Mouse (Mus musculus) gastrocnemius, postnatal 25 days (tissue): ENCODE results near the gene Flvcr2. TPM values are rescaled to one million over a fixed set of nuclear protein-coding genes. Genes with fewer than 3 reads are reported as not detected.

Experiments used
- DNase-seq: peaks from one replicate; pipeline ENCODE4 v3.0.0; 2022
- total RNA-seq, 2 experiments: library from RNA; stranded (reverse); gene quantifications; 1 replicate in 1 of 2; 2 replicates in 1 of 2; pipeline ENCODE4 v1.2.3; 2021

The Flvcr2 gene
- total RNA-seq, 2 experiments from 2014 or later = 0.74 to 0.86 TPM

DNA sequence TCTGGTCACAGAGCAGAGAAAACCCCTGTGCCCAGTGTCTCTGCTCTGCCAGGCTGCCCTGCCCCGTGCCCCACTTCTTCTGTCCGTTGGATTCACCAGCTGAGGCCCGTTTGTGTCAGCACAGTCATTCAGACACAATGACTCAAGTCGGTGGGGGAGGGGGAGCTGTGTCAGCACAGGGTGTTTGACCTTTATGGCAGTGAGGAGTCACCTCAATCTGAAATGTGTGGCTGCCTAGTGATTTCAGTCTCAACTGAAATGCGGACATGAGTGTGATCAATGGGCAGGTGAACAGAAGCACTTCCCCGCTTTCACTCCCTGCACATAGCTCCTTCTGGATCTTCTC, 16.4 kb upstream of the Flvcr2 start:
- DNase-seq = no peak

DNA sequence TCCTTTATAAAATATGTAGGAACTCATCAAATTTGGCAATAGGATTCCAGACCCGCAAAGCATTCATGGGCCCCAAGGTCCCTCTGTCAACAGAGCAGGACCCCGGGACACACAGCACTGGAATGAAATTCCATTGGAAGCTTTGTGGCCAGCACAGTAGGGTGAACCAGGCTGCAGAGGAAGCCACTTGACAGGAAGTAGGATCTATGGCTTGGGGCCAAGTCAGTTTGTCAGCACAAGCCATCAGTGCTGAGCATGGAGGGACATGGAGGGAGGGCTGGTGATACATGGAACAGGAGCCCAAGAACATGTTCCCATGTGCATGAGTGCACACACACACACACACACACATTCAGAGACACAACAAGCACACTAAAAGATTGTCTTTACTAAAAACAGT, 10.1 kb upstream of the Flvcr2 start:
- no peak for DNase-seq

DNA sequence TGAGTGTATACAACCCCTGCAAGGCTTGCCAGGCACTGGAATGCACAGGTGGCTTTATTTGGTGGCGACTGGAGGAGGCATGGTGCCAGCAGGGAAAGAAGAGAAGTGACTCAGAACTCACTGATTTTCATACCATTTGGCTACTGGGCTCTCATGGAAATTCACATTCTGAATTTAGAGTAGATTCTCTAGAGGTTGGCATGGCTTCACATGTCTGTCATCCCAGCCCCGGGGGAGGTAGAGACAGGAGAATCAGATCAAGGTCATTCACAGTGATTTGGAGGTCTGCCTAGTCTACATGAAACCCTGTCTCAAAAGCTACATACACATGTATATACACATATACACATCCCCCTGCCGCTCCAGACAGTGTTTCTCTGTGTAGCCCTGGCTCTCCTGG, 9.4 kb upstream of the Flvcr2 start:
- no peak for DNase-seq

DNA sequence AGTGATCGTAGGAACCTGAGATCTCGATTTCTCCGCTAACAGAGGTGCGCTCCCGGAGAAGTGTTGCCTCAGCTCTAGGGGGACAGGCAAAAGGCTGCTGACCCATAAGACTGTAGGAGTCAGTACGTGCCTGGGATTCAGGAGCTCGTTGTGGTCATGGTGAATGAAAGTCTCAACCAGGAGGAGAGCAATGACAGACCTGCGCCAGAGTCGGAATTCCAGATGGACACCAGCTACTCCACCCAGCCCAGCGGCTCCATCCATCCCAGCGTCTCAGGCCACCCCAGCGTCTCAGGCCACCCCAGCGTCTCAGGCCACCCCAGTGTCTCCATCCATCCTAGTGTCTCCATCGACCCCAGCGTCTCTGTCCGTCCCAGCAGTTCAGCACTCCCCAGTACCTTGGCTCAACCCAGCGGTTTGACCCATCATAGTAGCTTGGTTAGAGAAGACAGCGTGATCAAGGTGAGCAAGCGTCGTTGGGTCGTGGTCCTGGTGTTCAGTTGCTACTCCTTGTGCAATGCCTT, 419 bp downstream of the Flvcr2 start:
- DNase-seq = no peak

DNA sequence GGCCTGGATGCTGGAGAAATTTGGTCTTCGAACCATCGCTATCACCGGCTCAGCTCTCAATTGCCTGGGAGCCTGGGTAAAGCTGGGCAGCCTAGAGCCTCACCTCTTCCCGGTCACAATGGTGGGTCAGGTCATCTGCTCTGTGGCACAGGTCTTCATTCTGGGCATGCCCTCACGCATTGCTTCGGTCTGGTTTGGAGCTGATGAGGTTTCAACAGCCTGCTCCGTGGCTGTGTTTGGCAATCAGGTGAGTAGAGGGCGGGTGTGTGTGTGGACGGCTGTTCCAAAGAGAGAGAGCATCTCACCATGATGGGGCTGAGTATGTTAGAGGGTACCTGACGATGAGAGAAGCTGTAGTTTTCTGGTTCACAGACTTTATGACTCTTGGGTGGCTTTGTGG, 1.0 kb downstream of the Flvcr2 start:
- no peak for DNase-seq

DNA sequence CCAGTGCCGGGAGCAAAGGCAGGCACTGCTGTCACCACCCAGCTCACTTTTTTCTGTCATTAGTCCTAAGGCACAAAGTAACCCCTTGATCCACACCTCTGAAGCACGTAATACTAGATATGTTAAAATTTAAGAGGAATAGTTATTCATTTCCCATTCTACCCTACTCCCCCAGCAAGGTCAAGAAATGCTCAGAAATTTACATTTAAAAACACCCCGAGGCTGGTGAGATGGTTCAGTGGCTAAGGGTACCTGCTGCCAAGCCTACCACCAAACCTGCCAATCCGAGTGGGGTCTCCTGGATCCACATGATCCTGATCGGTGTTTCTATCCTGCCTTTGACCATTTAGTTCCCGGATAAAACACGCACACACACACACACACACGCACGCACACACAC, 3.5 kb downstream of the Flvcr2 start:
- no peak for DNase-seq

- DNase-seq = no peak
These were observed 5.8 kb downstream of the Flvcr2 start for GRCm38 (mm10) chr12:85752116-85752515.

DNA sequence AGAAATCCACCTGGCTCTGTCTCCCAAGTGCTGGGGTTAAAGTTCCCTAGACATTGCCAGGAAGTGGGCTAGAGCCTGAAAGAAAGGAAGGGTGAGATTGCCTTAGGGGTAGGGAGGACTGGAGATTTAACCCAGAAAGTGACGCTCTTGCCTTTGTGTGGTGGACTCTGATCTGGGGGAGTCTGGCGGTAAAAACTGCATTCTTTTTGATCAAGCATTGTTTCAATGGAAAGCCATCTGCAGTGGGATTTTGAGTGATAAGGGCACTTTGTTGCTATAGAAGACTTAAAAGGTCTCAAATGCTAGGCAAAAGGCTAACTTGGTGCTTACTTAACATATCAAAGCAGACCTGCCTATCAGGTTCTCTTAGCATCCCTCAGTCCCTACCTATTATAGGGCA, 6.9 kb downstream of the Flvcr2 start:
- DNase-seq = no peak

- DNase-seq = no peak
These were observed 8.4 kb downstream of the Flvcr2 start for GRCm38 (mm10) chr12:85754611-85755265.

DNA sequence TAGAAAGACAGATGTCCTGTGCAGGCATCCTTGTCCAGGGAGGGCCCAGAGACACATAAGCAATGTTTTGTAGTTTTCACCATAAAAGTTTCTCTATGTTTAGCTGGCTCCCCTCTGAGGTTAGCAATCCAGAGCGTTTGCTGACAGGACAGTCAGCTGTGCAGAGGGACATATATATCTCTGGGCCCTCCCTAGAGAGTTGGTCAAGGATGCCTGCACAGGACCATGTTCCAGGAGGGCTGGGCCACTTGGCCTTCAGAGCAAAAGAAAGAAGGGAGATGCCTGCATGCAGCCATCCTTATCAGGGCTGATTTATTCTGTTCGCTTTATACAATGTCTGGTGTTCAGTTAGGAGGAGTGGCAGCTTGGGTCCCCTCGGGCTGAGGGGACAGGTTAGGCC, 10.1 kb downstream of the Flvcr2 start:
- DNase-seq = no peak

- DNase-seq = no peak
These were observed 10.7 kb downstream of the Flvcr2 start for GRCm38 (mm10) chr12:85757074-85757473.

DNA sequence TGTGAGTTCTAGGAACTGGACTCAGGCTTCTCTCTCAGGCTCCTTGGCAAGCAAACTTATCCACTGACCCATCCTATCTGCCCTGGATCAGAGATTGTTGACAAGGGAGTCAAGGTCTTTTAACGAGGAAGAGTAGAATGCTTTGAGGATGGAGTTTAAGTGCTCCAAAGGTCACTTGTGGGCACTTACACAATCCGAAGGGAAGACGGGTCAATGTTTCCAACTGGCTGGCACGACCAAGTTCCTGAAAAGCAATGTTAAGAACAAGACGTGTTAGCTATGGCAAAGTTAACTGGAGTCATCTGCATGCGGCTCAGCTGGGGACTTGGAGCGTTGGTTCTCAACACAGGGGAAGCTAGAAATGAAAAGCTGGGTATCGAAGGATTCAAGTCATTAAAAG, 12.4 kb downstream of the Flvcr2 start:
- no peak for DNase-seq

- DNase-seq = no peak
These were observed 15.1 kb downstream of the Flvcr2 start for GRCm38 (mm10) chr12:85761471-85761870.

DNA sequence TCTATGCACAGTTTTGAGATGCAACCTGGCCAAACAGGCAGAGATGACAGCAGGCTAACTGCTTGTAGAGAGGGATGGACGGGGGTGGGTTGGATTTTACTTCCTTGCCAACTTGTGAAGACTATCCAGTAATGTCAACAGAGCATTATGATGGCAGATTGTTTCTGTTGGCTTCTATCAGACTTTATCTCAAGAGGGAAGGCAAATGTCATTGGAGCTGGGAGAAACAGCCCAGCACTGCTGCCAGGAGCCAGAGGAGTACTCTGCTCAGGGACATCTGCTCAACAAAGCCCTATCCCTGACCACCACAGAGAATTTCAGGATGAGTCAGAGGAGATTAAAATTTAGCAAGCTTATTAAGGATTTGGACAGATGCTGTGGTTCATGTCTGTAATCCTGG, 18.3 kb downstream of the Flvcr2 start:
- DNase-seq = no peak

GRCm38 (mm10) chr12:85766287-85766686, 19.9 kb downstream of the Flvcr2 start:
- no peak for DNase-seq

GRCm38 (mm10) chr12:85767750-85768149, 21.4 kb downstream of the Flvcr2 start:
- DNase-seq = no peak

GRCm38 (mm10) chr12:85771356-85771755, 25.0 kb downstream of the Flvcr2 start:
- peak; percentile 20 for DNase-seq

DNA sequence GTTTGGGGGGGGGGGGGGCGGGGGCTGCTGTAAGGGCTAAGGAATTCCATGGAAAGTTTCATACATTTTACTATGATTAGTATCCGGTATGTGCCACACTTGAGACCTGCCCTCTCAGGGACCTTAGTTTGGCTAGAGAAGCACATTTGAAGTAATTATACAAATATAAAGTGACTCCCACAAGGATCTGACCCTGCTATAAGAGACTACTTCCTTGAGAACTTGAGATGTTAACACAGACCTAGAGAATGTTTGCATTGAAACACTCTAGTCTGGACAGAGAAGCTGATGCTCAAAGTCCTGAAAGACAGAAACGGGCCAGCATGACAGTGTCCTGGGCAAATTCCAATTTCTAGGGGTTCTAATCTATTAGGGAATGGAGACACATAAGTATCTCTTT, 32.6 kb downstream of the Flvcr2 start:
- DNase-seq = no peak

DNA sequence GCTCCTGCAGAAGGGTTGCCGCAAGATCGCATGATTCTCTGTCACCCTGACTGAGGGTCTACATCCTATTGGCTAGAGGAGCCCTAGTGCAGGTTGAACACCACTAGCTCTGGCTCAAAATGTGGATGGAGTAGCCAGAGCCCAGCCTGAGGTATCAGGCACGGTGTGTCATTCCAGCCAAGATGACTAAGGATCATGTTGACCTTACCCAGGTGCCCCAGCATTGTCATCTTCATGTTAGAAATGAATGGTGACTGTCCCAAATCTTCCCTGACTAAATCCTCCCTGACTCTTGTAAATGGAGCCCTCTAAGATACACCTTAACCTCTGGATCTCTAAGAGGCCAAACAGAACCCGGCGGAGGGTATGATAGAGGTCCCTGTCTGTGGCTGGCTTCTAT, 33.4 kb downstream of the Flvcr2 start:
- DNase-seq = no peak

DNA sequence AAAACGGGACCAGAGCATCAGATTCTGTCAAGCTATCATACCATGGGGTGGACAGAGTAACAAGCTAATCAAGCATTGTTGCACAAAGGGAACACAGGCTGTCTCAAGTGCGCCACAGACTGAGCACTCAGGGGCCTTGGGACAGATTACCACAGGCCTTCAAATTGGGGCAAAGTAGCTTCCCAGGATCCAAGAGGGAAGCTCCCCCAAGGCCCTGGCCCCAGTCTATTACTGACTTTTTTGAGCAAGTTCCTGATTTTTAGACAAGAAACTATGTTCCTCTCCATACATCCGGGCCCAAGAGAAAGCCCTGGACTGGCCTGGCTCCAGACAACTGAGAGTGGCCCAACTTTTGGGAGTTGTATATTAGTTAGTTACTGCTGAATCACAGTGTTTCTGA, 35.3 kb downstream of the Flvcr2 start:
- no peak for DNase-seq

DNA sequence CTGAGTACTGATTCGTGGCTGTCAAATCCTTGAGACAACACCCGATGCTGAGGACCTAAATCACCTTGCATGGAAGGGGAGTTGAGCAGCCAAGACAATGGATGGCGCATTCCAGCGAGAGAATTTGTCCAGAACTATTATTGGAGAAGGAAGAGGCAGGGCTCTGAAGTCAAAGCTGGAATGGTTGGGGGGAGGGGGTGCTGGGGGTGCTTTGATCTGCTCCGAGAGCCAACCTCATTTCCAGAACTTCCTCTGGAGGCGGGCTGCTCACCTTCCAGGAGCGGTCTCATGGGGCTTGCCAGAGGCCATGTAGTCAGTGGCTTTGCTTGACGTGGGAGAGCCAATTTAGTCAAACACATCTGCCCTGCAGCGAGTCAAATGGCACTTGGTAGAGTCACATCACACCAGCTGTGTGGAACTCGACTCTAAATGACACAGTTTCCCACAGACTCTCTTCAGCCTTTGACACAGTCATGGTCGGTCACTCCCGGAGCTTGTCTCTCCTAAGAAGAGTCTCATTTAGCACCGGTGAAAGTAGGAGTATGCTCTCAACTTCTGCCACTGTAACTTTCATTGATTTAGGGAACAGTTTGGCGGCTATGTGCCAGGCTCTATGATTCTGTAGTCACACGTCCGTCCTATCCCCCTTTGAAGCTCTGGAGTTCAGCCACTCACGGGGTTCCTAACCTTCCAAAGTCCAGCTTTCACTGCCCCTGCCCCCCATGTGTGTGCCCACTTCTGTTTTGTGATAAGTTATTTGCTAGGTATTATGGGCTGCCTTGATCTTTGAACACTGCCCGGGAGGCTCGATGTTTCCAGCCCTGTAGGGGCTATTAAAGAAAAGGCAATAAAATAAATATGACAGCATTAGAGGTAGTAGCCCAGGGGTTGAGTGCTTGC, 38.8 kb downstream of the Flvcr2 start:
- DNase-seq = peak; percentile 36

DNA sequence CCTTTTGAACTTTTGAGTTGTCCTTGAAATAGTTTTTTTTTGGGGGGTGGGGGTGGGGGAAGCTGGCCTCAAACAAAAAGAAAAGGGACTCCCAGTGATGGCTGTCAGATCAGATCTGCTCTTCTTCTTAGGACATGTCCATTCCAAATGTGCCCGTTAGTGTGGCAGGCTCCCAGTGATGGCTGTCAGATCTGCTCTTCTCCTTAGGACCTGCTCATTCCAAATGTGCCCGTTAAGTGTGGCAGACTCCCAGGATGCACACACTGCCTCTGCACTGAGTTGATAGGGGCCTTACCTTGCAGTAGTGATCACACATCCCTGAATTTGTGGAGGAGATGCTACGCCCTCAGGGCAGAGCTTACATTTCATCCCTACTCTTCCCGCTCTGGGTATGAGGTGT, 45.8 kb downstream of the Flvcr2 start:
- DNase-seq = no peak

DNA sequence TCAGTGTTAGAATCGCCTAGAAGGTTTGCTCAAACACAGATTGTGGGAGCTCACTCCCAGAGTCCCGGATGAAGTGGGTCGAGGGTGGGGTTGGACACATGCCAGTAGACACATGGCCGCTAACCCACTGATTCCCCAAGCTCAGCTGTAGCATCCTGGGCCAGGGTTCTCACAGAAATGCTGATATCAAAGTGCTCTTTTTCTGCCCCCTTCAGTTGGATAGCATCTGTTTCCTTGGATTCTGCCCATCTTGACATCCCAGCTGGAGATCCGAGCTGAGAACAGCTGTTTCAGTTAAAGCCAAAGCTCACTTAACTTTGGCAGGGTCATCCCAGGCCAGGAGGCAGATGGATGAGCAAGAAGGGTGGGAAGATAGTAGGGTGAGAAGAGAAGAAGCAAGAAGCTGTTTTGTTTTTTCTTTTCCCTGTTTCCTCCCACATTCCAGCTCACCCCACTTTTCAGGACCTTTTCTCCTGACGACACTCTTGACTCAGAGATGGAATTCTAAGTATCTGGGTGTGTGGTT, 46.5 kb downstream of the Flvcr2 start:
- DNase-seq = peak; percentile 62
